9 mouse cellular contexts compared by ENCODE assay signal in genomic region chr7:130837941-130838657, GRCm38 (mm10). TPM values are rescaled to one million over a fixed set of nuclear protein-coding genes. Genes with fewer than 3 reads are reported as not detected.
DNase-seq lines count a peak whose midpoint lies in the region; ATAC-seq lines count a peak whose summit lies in the region.
"Had no signal": no experiment of that assay in that cellular context is flagged by ENCODE, and none has a peak within 500 bp of the region (broad histone marks: within the 10 kb centered on the region; RNA-seq: fewer than 3 reads in every experiment).

No protein-coding gene starts in this region.

- H3K9ac ChIP-seq in heart, embryonic 14.5 days (ENCODE audit: low read length): no peak overlapping the region
- H3K9ac ChIP-seq in hindbrain, embryonic 11.5 days (ENCODE audit: low read depth, low read length): no peak overlapping the region
- H3K9ac ChIP-seq in midbrain, embryonic 13.5 days (replicated peaks): no peak overlapping the region
- no peak overlapping the region for H3K9ac ChIP-seq in liver, embryonic 11.5 days (ENCODE audit: low read depth, low read length)

- peak overlapping the region; percentile 12; the same call in 1 of the 2 replicates for H3K4me2 ChIP-seq in heart, embryonic 14.5 days (ENCODE audit: low read length)
- H3K4me2 ChIP-seq in hindbrain, embryonic 11.5 days (replicated peaks; ENCODE audit: low read depth, low read length): no peak overlapping the region
- peak overlapping the region; percentile 18; the same call in 1 of the 2 replicates for H3K4me2 ChIP-seq in midbrain, embryonic 13.5 days (replicated peaks)
- no peak overlapping the region for H3K4me2 ChIP-seq in liver, embryonic 11.5 days

- H3K27ac ChIP-seq in heart, embryonic 14.5 days (replicated peaks in 1 of 2; ENCODE audit: control insufficient read depth in 1 of 2, insufficient read depth in 1 of 2, low read depth in 2 of 2, low read length in 2 of 2): peak overlapping the region in 1 of 2 experiments; percentile 1; a peak in 1 of 4 replicates
- H3K27ac ChIP-seq in hindbrain, embryonic 11.5 days (ENCODE audit: low read depth, low read length): peak overlapping the region; percentile 54
- H3K27ac ChIP-seq in midbrain, embryonic 13.5 days: peak overlapping the region; percentile 73
- H3K27ac ChIP-seq in liver, embryonic 11.5 days (ENCODE audit: low read depth, low read length): no peak overlapping the region

- peaks cover 26 to 30% of the 10 kb centered on the region in 2 experiments for H3K4me1 ChIP-seq in heart, embryonic 14.5 days (ENCODE audit: control insufficient read depth in 2 of 2, insufficient read depth in 2 of 2, low read length in 2 of 2)
- H3K4me1 ChIP-seq in hindbrain, embryonic 11.5 days (replicated peaks; ENCODE audit: control insufficient read depth, insufficient read depth, low read length): peaks cover 4% of the 10 kb centered on the region; the same call in 1 of the 2 replicates
- H3K4me1 ChIP-seq in midbrain, embryonic 13.5 days (replicated peaks): peaks cover 40% of the 10 kb centered on the region
- H3K4me1 ChIP-seq in liver, embryonic 11.5 days (replicated peaks; ENCODE audit: control insufficient read depth, insufficient read depth, low read length): peaks cover 3% of the 10 kb centered on the region

- no peak for ATAC-seq in heart, embryonic 14.5 days (ENCODE audit: insufficient number of reproducible peaks, insufficient read depth, low FRiP score, low read depth)
- ATAC-seq in hindbrain, embryonic 11.5 days (ENCODE audit: low FRiP score): peak; percentile 86
- peak; percentile 86 for ATAC-seq in midbrain, embryonic 13.5 days
- no peak for ATAC-seq in liver, embryonic 11.5 days (replicated peaks; ENCODE audit: low FRiP score)

- WGBS in heart, embryonic 14.5 days: 38% methylated on average over 12 of the region's 12 CpGs
- 16% methylated on average over 12 of the region's 12 CpGs for WGBS in hindbrain, embryonic 11.5 days
- WGBS in midbrain, embryonic 13.5 days: 10% methylated on average over 12 of the region's 12 CpGs
- WGBS in liver, embryonic 11.5 days: 65% methylated on average over 12 of the region's 12 CpGs

- DNase-seq in heart, adult 8-10 months (ENCODE audit: low spot score): no peak
- peak; percentile 91 for DNase-seq in cerebellum, adult 9-10 months
- DNase-seq in hindbrain, embryonic 11.5 days (ENCODE audit: low spot score): peak; percentile 77
- no peak for DNase-seq in ovary, postnatal 14 days (ENCODE audit: low spot score)
- no peak for DNase-seq in adrenal gland, adult 2 months
- DNase-seq in liver, embryonic 11.5 days (ENCODE audit: low spot score): no peak
- DNase-seq: B cell, adult 2 months had no signal

- H3K36me3 ChIP-seq in heart, embryonic 14.5 days (ENCODE audit: control insufficient read depth, insufficient read depth, low read length): no peaks in the 10 kb centered on the region
- H3K36me3 ChIP-seq in hindbrain, embryonic 11.5 days (ENCODE audit: control insufficient read depth, insufficient read depth, low read length): no peaks in the 10 kb centered on the region
- H3K36me3 ChIP-seq in midbrain, embryonic 13.5 days: no peaks in the 10 kb centered on the region
- H3K36me3 ChIP-seq in liver, embryonic 11.5 days (ENCODE audit: control insufficient read depth, insufficient read depth, low read length): no peaks in the 10 kb centered on the region

- H3K9me3 ChIP-seq in heart, embryonic 14.5 days (ENCODE audit: control insufficient read depth, low read length): no peaks in the 10 kb centered on the region
- no peaks in the 10 kb centered on the region for H3K9me3 ChIP-seq in hindbrain, embryonic 11.5 days (ENCODE audit: control insufficient read depth, low read length)
- no peaks in the 10 kb centered on the region for H3K9me3 ChIP-seq in midbrain, embryonic 13.5 days
- no peaks in the 10 kb centered on the region for H3K9me3 ChIP-seq in liver, embryonic 11.5 days (ENCODE audit: control insufficient read depth, low read length)

- no peaks in the 10 kb centered on the region for H3K27me3 ChIP-seq in heart, embryonic 14.5 days (ENCODE audit: control insufficient read depth, insufficient read depth, low read length)
- no peaks in the 10 kb centered on the region; the same call in 1 of the 2 replicates for H3K27me3 ChIP-seq in hindbrain, embryonic 11.5 days (ENCODE audit: control insufficient read depth, insufficient read depth, low read length)
- peaks cover 16% of the 10 kb centered on the region for H3K27me3 ChIP-seq in midbrain, embryonic 13.5 days
- peaks cover 2% of the 10 kb centered on the region; the same call in 1 of the 2 replicates for H3K27me3 ChIP-seq in liver, embryonic 11.5 days (replicated peaks; ENCODE audit: control insufficient read depth, insufficient read depth, low read length)

- H3K4me3 ChIP-seq in heart, embryonic 14.5 days (ENCODE audit: control insufficient read depth in 1 of 2, insufficient read depth in 1 of 2, low read depth in 1 of 2, low read length in 2 of 2): no peak overlapping the region
- no peak overlapping the region for H3K4me3 ChIP-seq in hindbrain, embryonic 11.5 days (ENCODE audit: low read depth, low read length)
- H3K4me3 ChIP-seq in midbrain, embryonic 13.5 days (replicated peaks): no peak overlapping the region
- H3K4me3 ChIP-seq in liver, embryonic 11.5 days (ENCODE audit: low read depth, low read length): no peak overlapping the region

RNA-seq across cellular contexts. Expression of gene Plekha1, which starts 27.5 kb away (rescaled TPM):
- polyA plus RNA-seq in heart, embryonic 14.5 days (2014; fragmentation: Nextera tagmentation; extraction: Ambion mirVana): 49.9 and 55.6 TPM in 2 replicates
- total RNA-seq in heart, adult 8-10 months (2022): 10 to 100 TPM; 36.3 to 39.0 (median 38.1) TPM
- polyA plus RNA-seq in hindbrain, embryonic 11.5 days (2014; fragmentation: Nextera tagmentation; extraction: Ambion mirVana): 39.8 and 50.1 TPM in 2 replicates
- polyA plus RNA-seq in midbrain, embryonic 13.5 days (2015; fragmentation: Nextera tagmentation; extraction: Ambion mirVana): 54.6 and 55.5 TPM in 2 replicates
- total RNA-seq in adrenal gland, adult 2 months (2021): 10 to 100 TPM; 22.5 to 30.1 TPM
- 11.0 and 11.2 TPM in 2 replicates for polyA plus RNA-seq in adrenal gland, adult 2 months (2012; rRNA removed)
- 18.4 and 20.1 TPM in 2 replicates for polyA plus RNA-seq in liver, embryonic 11.5 days (2014; fragmentation: Nextera tagmentation; extraction: Ambion mirVana)

Comparison
In these comparisons a context has a peak if more than half of its experiments do, and no peak if none do; other contexts are left out.
1. ATAC-seq: peak in hindbrain, embryonic 11.5 days (single experiment) and midbrain, embryonic 13.5 days (single experiment); none in heart, embryonic 14.5 days (single experiment) and liver, embryonic 11.5 days (single experiment).
2. H3K4me2 ChIP-seq: peak in heart, embryonic 14.5 days (single experiment) and midbrain, embryonic 13.5 days (single experiment); none in hindbrain, embryonic 11.5 days (single experiment) and liver, embryonic 11.5 days (single experiment).
3. DNase-seq: peak in cerebellum, adult 9-10 months (single experiment) and hindbrain, embryonic 11.5 days (single experiment); none in heart, adult 8-10 months (single experiment), ovary, postnatal 14 days (single experiment), adrenal gland, adult 2 months (single experiment) and liver, embryonic 11.5 days (single experiment).